Mouse (Mus musculus) neural tube, embryonic 15.5 days (tissue): ENCODE measurements around the gene Miga1. TPM values are rescaled to one million over a fixed set of nuclear protein-coding genes. Genes with fewer than 3 reads are reported as not detected.
"Not testable (repeated sequence)": the region's sequence is repeated elsewhere in the genome, so short reads cannot be mapped to it uniquely, and the experiment has no call there.

ENCODE experiments used
- ATAC-seq: fragments of 200-750 bp; cut with Nextera tagmentation; 2 replicates; pipeline ENCODE4 v1.8.0; 2017; ENCODE audit warnings: mild to moderate bottlenecking, moderate TSS enrichment, moderate library complexity; ENCODE audit not compliant: low FRiP score
- H3K27ac ChIP-seq: fragments of 300-500 bp; sonication (generic); replicated peaks from 2 replicates; pipeline ENCODE4 v1.5.1; 2015; ENCODE audit warnings: mild to moderate bottlenecking, inconsistent platforms
- H3K27me3 ChIP-seq: fragments of 300-500 bp; sonication (generic); replicated peaks from 2 replicates; pipeline ENCODE4 v1.6.1; 2015; ENCODE audit warnings: inconsistent platforms
- H3K36me3 ChIP-seq: fragments of 300-500 bp; sonication (generic); 2 replicates; pipeline ENCODE4 v1.6.1; 2015; ENCODE audit warnings: inconsistent platforms
- H3K4me1 ChIP-seq: fragments of 300-500 bp; sonication (generic); 2 replicates; pipeline ENCODE4 v1.6.1; 2015; ENCODE audit warnings: inconsistent platforms
- H3K4me2 ChIP-seq: fragments of 300-500 bp; sonication (generic); 2 replicates; pipeline ENCODE4 v1.6.1; 2015; ENCODE audit warnings: inconsistent platforms, mild to moderate bottlenecking, moderate library complexity
- H3K4me3 ChIP-seq: fragments of 300-500 bp; sonication (generic); replicated peaks from 2 replicates; pipeline ENCODE4 v1.5.1; 2015; ENCODE audit warnings: mild to moderate bottlenecking, inconsistent platforms
- H3K9ac ChIP-seq: fragments of 300-500 bp; sonication (generic); replicated peaks from 2 replicates; pipeline ENCODE4 v1.6.1; 2015; ENCODE audit warnings: mild to moderate bottlenecking, inconsistent platforms
- H3K9me3 ChIP-seq: fragments of 300-500 bp; sonication (generic); replicated peaks from 2 replicates; pipeline ENCODE4 v1.6.1; 2016; ENCODE audit warnings: inconsistent platforms
- WGBS: fragments of 180-500 bp; shearing (Covaris S2); methylation state at CpG from one replicate; pipeline ENCODE4 v1.1.7; 2015; ENCODE audit warnings: mixed read lengths; 5-methylcytosine and 5-hydroxymethylcytosine counted together
- polyA plus RNA-seq: library from polyadenylated mRNA; unstranded; fragments of >200 nt; fragmentation: Nextera tagmentation; extraction: Ambion mirVana; gene quantifications from 2 replicates; pipeline ENCODE4 v1.2.1, GENCODE M21; 2015

The Miga1 gene
- polyA plus RNA-seq, 1 experiment from 2014 or later: 17.3 TPM

DNA sequence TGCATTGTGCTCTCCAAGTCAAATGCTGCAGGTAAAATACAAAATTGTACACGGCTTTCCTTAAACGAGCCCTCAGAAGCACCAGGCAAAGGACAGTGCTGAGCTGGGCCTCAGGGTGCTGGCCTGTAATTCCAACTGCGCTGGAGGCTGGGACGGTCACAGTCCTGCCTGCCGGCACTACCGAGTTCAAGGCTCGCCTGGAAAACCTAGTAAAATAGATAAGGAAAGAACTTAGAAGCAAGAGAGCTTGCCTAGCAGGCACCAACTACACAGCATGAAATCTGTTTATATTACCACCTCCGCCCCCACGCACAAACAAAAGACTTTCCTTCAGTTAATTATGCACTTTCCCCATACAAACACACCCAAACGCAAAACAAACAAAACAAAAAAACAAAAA, 75.8 kb downstream of the Miga1 start:
- H3K9ac ChIP-seq: no peak overlapping the region
- no peak overlapping the region for H3K4me3 ChIP-seq
- no peak overlapping the region for H3K4me2 ChIP-seq
- peaks cover 18% of the 10 kb centered on the region for H3K4me1 ChIP-seq
- no peak overlapping the region for H3K27ac ChIP-seq
- 35% methylated on average over 10 of the region's 10 CpGs for WGBS
- ATAC-seq: no peak
- H3K27me3 ChIP-seq: peaks cover 27% of the 10 kb centered on the region
- H3K9me3 ChIP-seq: no peaks in the 10 kb centered on the region
- no peaks in the 10 kb centered on the region for H3K36me3 ChIP-seq

DNA sequence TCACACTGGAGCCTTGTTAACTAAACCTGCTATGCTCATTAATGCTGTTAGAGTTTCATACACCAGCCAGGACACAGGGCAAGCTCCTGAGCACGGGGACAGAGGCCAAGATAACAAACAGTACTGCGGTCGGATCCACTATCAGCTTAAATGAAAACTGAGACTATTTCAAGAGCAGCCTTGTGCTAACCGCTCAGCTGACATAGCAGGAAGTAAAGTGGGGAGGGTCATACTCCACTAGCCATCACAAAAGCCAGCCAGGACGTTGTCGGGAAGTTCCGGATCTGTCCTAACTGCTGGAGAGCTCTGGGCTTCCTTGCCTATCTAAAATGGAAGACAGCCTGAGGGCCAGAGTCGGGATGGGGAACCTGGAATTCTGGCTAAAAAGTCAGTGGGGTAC, 78.3 kb downstream of the Miga1 start:
- ATAC-seq: no peak
- Histone ChIP-seq H3K9ac (no peak overlapping the region), H3K36me3 (no peaks in the 10 kb centered on the region), H3K27ac (no peak overlapping the region), H3K4me3 (no peak overlapping the region), H3K27me3 (peaks cover 18% of the 10 kb centered on the region), H3K4me2 (no peak overlapping the region), H3K9me3 (no peaks in the 10 kb centered on the region), H3K4me1 (peaks cover 18% of the 10 kb centered on the region)
- 35% methylated on average over 8 of the region's 8 CpGs for WGBS

DNA sequence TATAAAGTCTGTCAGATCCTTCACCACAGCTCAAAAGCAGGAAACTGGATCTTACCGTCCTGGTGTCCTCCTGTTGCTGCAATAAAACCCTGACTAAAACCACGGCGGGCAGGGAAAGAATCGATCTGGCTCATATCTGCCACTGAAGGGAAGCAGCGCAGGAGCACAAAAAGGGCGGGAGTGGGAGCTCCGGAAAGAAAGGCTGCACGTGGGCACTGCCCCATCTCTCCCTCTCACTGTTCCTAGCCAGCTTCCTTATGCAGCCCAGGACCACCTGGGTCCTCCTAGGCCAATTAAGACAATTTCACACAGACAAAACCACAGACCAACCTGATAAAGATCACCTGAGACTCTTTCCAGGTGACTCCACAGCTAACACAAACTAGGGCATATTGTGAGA, 78.8 kb downstream of the Miga1 start:
- peaks cover 14% of the 10 kb centered on the region for H3K27me3 ChIP-seq
- ATAC-seq: no peak
- H3K4me3 ChIP-seq: no peak overlapping the region
- no peak overlapping the region for H3K27ac ChIP-seq
- WGBS: 51% methylated on average over 8 of the region's 8 CpGs
- H3K4me1 ChIP-seq: peaks cover 18% of the 10 kb centered on the region
- H3K36me3 ChIP-seq: no peaks in the 10 kb centered on the region
- H3K9me3 ChIP-seq: no peaks in the 10 kb centered on the region
- H3K4me2 ChIP-seq: no peak overlapping the region
- no peak overlapping the region for H3K9ac ChIP-seq

DNA sequence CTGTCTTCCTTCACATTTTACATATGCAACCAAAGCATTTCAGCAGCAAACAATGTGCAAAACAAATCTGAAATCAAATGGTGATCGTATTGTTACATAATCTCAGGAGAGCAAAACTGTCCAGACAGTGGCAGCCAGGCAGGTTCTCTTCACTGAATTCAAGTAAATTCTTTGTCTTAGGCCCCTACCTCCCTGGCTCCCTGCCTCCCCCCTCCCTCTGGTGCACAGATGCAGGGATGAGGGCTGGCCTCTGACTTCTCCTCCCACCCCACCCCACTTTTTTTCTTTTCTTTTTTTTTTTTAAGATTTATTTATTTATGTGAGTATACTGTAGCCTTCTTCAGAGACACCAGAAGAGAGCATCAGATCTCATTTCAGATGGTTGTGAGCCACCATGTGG, 79.8 kb downstream of the Miga1 start:
- 95% methylated on average over 1 of the region's 1 CpGs for WGBS
- Histone ChIP-seq H3K4me3 (no peak overlapping the region), H3K9ac (no peak overlapping the region), H3K27ac (no peak overlapping the region), H3K9me3 (no peaks in the 10 kb centered on the region), H3K27me3 (peaks cover 5% of the 10 kb centered on the region), H3K4me1 (peaks cover 8% of the 10 kb centered on the region), H3K4me2 (no peak overlapping the region), H3K36me3 (no peaks in the 10 kb centered on the region)
- ATAC-seq: no peak

DNA sequence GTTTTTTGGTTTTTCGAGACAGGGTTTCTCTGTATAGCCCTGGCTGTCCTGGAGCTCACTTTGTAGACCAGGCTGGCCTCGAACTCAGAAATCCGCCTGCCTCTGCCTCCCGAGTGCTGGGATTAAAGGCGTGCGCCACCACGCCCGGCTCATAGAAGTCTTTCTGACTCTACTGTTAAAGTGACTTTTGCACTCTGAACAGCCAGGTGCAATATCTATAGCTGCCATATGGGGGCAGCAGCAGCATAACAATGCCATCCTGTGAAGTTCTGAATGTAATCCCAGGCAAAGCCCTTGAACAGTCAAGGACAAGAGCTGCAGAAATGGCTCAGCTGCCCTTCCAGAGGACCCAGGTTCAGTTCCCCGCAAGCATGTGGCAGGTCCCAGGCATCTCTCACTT, 80.8 kb downstream of the Miga1 start:
- WGBS: 39% methylated on average over 8 of the region's 9 CpGs

DNA sequence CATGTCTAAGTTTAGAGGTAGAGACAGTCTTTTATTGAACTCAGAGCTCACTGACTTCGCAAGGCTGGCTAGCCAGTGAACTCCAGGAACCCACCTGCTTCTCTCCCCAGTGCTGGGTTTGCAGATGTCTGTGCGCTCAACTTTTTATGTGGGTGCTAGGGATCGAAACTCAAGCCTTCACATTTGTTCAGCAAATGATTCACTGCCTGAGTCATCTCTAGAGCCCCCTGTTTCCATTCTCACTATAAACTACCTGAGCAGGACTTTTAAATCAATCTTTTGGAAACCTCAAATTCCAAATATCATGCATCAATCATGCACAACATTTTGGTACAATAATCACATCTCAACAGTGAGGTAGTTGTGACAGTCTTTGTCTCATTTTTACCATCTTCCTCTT, 82.7 kb downstream of the Miga1 start:
- H3K27ac ChIP-seq: no peak overlapping the region
- H3K27me3 ChIP-seq: no peaks in the 10 kb centered on the region
- no peak overlapping the region for H3K4me3 ChIP-seq
- ATAC-seq: no peak
- no peak overlapping the region for H3K9ac ChIP-seq
- no peaks in the 10 kb centered on the region for H3K36me3 ChIP-seq
- WGBS: 88% methylated on average over 3 of the region's 3 CpGs
- no peaks in the 10 kb centered on the region for H3K4me1 ChIP-seq
- no peak overlapping the region for H3K4me2 ChIP-seq
- no peaks in the 10 kb centered on the region for H3K9me3 ChIP-seq

More for the DNA sequence above, 80.8 kb downstream of the Miga1 start:
- not testable (repeated sequence) for ATAC-seq, H3K36me3 ChIP-seq, H3K9ac ChIP-seq, H3K9me3 ChIP-seq, H3K27ac ChIP-seq, H3K4me3 ChIP-seq, H3K4me2 ChIP-seq, H3K27me3 ChIP-seq, H3K4me1 ChIP-seq

DNA sequence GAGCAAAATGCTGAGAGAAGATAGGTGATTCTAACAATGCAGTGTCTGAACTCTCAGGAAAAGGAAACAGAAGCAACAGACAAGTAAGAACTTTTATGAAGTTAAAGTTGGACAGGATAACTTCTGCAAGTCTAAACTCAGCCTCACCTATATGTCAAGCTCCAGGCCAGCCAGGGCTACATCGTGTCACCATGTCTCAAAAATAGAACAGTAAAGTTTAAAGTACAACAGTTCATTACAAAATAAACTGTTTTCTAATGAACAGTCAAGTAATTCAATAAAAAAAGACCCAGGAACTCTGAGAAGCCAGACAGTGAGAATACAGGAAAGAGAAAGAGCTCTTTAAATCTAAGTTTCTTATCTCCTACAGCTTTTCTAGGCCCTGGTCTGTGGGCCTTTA, 89.7 kb downstream of the Miga1 start:
- Histone ChIP-seq H3K27ac (no peak overlapping the region), H3K36me3 (no peaks in the 10 kb centered on the region), H3K4me3 (no peak overlapping the region), H3K9ac (no peak overlapping the region), H3K4me2 (no peak overlapping the region), H3K4me1 (no peaks in the 10 kb centered on the region), H3K9me3 (no peaks in the 10 kb centered on the region), H3K27me3 (no peaks in the 10 kb centered on the region)
- ATAC-seq: no peak
- WGBS: 92% methylated on average over 1 of the region's 1 CpGs

DNA sequence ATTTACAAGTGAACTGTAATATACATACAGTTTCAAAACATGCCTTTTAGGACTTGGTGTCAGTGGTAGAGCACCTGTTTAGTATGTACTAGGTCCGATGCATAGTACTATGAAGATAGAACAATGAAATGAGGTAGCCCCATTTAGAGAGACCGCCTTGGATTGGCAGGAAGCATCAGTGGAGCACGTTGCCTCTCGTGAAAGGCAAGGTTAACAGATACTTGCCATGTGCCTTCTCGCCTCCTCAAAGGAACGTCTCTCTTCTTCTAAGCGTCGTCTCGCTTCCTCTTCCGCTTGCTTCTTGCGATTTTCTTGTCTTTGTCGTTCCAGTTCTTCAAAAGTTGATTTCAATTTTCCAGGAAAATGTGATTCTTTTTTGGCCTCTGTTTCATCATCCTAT, 92.5 kb downstream of the Miga1 start:
- Histone ChIP-seq H3K9me3 (no peaks in the 10 kb centered on the region), H3K27ac (no peak overlapping the region), H3K4me1 (no peaks in the 10 kb centered on the region), H3K9ac (no peak overlapping the region), H3K4me2 (no peak overlapping the region), H3K36me3 (no peaks in the 10 kb centered on the region), H3K27me3 (no peaks in the 10 kb centered on the region), H3K4me3 (no peak overlapping the region)
- ATAC-seq: no peak
- WGBS: 91% methylated on average over 12 of the region's 12 CpGs

DNA sequence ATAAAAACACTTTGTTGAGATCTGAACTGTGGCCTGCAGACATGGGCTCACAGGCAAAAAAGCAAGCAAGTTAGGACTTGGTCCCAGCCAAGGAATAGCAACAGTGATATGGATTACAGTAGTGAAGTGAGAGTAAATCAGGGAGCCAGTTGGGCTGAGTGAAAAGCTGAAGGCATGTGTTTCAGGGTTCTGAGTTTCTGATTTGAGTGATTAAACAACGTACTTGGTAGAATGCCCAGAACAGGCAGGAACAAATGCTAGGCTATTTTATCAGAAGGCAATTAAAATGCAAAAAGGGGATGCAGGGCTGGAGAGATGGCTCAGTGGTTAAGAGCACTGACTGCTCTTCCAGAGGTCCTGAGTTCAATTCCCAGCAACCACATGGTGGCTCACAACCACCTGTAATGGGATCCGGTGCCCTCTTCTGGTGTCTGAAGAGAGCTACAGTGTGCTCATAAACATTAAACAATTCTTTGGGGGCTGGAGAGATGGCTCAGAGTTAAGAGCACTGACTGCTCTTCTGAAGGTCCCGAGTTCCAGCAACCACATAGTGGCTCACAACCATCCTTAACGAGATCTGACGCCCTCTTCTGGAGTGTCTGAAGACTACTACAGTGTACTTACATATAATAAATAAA, 94.8 kb downstream of the Miga1 start:
- Histone ChIP-seq H3K9ac (no peak overlapping the region), H3K4me3 (no peak overlapping the region), H3K4me1 (no peaks in the 10 kb centered on the region), H3K9me3 (no peaks in the 10 kb centered on the region), H3K27me3 (no peaks in the 10 kb centered on the region), H3K27ac (no peak overlapping the region), H3K36me3 (no peaks in the 10 kb centered on the region), H3K4me2 (no peak overlapping the region)
- ATAC-seq: no peak
- 75% methylated on average over 5 of the region's 5 CpGs for WGBS

DNA sequence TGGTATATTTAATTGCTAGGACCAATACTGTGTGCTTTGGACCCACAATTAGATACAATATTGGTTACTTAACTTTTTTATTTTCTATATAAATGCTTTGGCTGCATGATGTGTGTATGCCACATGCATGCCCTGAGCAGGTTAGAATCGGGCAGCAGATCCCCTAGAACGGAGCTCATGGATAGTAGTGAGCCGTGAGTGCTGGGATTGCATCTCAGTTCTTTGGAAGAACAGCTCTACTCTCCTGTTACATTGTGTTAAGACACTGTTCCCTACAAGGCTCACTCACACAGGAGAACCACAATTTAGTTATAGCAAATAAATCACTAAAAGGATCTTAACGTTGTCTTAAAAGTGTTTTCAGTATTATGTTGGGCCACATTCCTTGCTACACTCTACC, 96.9 kb downstream of the Miga1 start:
- Histone ChIP-seq H3K4me1 (no peaks in the 10 kb centered on the region), H3K4me3 (no peak overlapping the region), H3K27me3 (no peaks in the 10 kb centered on the region), H3K36me3 (peaks cover 4% of the 10 kb centered on the region; the same call in 1 of the 2 replicates), H3K4me2 (no peak overlapping the region), H3K9me3 (no peaks in the 10 kb centered on the region), H3K27ac (no peak overlapping the region), H3K9ac (no peak overlapping the region)
- 75% methylated on average over 4 of the region's 4 CpGs for WGBS
- no peak for ATAC-seq

DNA sequence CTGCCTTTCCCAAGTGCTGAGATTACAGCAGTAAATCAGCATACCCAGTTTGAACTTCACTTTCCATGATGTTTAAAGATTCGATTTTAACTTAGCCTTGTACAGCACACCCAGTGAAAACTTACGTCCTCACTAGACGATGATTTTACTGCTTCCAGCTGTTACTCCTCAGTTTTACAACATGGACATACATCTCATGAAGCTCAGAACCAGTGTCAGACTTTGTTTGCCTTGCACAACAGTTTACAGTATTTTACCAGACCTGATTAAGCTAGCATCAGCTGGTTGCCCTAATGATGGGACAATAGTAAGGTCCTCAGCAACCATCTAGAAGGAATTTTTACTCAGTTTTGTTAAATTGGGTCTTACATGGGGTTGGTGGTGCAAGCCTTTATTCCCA, 99.1 kb downstream of the Miga1 start:
- no peak for ATAC-seq
- Histone ChIP-seq H3K9ac (no peak overlapping the region), H3K4me3 (no peak overlapping the region), H3K27me3 (no peaks in the 10 kb centered on the region), H3K4me2 (no peak overlapping the region), H3K4me1 (no peaks in the 10 kb centered on the region), H3K9me3 (no peaks in the 10 kb centered on the region), H3K27ac (no peak overlapping the region), H3K36me3 (peaks cover 13% of the 10 kb centered on the region)
- 77% methylated on average over 3 of the region's 3 CpGs for WGBS

DNA sequence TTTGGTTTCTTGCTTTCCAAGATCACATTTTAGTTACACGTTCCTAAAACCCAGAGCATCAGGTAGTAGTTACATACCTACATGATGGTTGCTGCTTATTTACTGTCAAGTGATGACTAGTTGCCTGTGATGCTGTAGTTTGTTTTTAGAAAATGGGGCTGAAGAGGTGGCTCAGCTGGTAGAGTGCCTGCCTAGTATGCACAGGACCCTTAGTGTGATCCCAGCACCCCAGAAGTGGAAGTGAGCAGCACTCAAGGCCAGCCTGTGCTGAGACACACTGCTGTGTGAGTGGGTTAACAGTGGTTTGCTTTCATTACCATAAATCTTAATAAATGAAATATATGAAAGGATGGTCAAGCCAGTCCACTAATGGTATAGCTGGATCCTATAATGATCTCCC, 100.6 kb downstream of the Miga1 start:
- H3K4me1 ChIP-seq: no peaks in the 10 kb centered on the region
- no peaks in the 10 kb centered on the region for H3K27me3 ChIP-seq
- no peak overlapping the region for H3K4me2 ChIP-seq
- WGBS: 95% methylated on average over 1 of the region's 1 CpGs
- H3K9ac ChIP-seq: no peak overlapping the region
- no peak overlapping the region for H3K4me3 ChIP-seq
- H3K36me3 ChIP-seq: peaks cover 20% of the 10 kb centered on the region
- no peaks in the 10 kb centered on the region for H3K9me3 ChIP-seq
- no peak overlapping the region for H3K27ac ChIP-seq
- ATAC-seq: 0 out of 2 replicates have a peak, but pooled peaks have one; percentile 59

DNA sequence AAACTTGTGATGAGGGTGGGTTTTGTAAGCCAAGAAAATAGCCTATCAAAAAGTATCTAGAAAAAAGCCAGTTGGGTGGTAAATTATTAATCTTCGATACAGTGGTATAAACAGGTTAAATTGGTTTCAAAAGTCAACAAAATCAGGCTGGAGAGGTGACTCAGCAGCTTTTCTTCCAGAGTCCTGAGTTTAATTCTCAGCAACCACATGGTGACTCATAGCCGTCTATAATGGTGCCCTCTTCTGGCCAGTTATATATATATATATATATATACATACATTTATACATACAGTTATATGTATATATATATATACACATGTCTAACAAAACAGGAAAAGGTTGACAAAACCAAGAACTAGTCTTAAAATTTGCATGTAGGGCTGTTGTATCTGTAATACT, 101.4 kb downstream of the Miga1 start:
- no peak for ATAC-seq

More for the DNA sequence above, 101.4 kb downstream of the Miga1 start:
- Histone ChIP-seq H3K9me3 (no peaks in the 10 kb centered on the region), H3K9ac (no peak overlapping the region), H3K4me2 (no peak overlapping the region), H3K27me3 (no peaks in the 10 kb centered on the region), H3K4me3 (no peak overlapping the region), H3K4me1 (no peaks in the 10 kb centered on the region), H3K27ac (no peak overlapping the region), H3K36me3 (peaks cover 23% of the 10 kb centered on the region)
- 69% methylated on average over 2 of the region's 2 CpGs for WGBS
